Mouse (Mus musculus) thymus, adult 2 months (tissue): Measurements from ENCODE around the gene P2ry2. TPM values are rescaled to one million over a fixed set of nuclear protein-coding genes. Genes with fewer than 3 reads are reported as not detected.

Experiments used
- DNase-seq: peaks from one replicate; pipeline ENCODE4 v3.0.0; 2021
- H3K27ac ChIP-seq: fragments of 200-500 bp; 2 replicates; pipeline ENCODE4 v1.5.1; 2012; ENCODE audit warnings: low read length, control low read depth; ENCODE audit not compliant: control insufficient read depth, insufficient read depth
- H3K27me3 ChIP-seq: fragments of 200-500 bp; 2 replicates; pipeline ENCODE4 v1.6.1; 2012; ENCODE audit warnings: mild to moderate bottlenecking, low read length, moderate library complexity, mixed read lengths; ENCODE audit not compliant: control insufficient read depth, insufficient read depth
- H3K36me3 ChIP-seq: fragments of 200-500 bp; 2 replicates; pipeline ENCODE4 v1.6.1; 2012; ENCODE audit warnings: mild to moderate bottlenecking, low read length, moderate library complexity; ENCODE audit not compliant: control insufficient read depth, insufficient read depth
- H3K4me1 ChIP-seq: fragments of 200-500 bp; replicated peaks from 2 replicates; pipeline ENCODE4 v1.6.1; 2012; ENCODE audit warnings: low read length; ENCODE audit not compliant: control insufficient read depth, insufficient read depth
- H3K4me3 ChIP-seq: fragments of 200-500 bp; 2 replicates; pipeline ENCODE4 v1.5.1; 2012; ENCODE audit warnings: mild to moderate bottlenecking, low read length, control low read depth, moderate library complexity; ENCODE audit not compliant: control insufficient read depth, insufficient read depth
- CTCF ChIP-seq: fragments of 200-500 bp; IDR thresholded peaks from 2 replicates; pipeline ENCODE4 v1.5.1; 2012; ENCODE audit warnings: mild to moderate bottlenecking, control low read depth, low read length, moderate library complexity, borderline replicate concordance; ENCODE audit not compliant: control insufficient read depth, poor library complexity, insufficient read depth; ENCODE audit errors: extremely low read depth
- POLR2A ChIP-seq: fragments of 200-500 bp; IDR thresholded peaks from 2 replicates; pipeline ENCODE4 v1.6.1; 2012; ENCODE audit warnings: mild to moderate bottlenecking, low read length, control low read depth, moderate library complexity; ENCODE audit not compliant: control insufficient read depth, poor library complexity, insufficient read depth; ENCODE audit errors: extremely low read depth
- WGBS: fragments of 180-500 bp; shearing (Covaris S2); methylation state at CpG from one replicate; pipeline ENCODE4 v1.1.7; 2018; 5-methylcytosine and 5-hydroxymethylcytosine counted together
- polyA plus RNA-seq: library from polyadenylated mRNA; depleted of rRNA; stranded (reverse); fragments of >200 nt; gene quantifications from 2 replicates; pipeline ENCODE4 v1.2.3, GENCODE M21; 2012

The P2ry2 gene
- polyA plus RNA-seq, 1 experiment, result 5.3 TPM

GRCm38 (mm10) chr7:101028991-101029390, 16.3 kb upstream of the P2ry2 start:
- WGBS, result 88% methylated on average over 9 of the region's 9 CpGs
- no peak for DNase-seq
- Histone ChIP-seq H3K4me1 (no peaks in the 10 kb centered on the region; the same call in 1 of the 2 replicates), H3K4me3 (no peak overlapping the region), H3K27me3 (no peaks in the 10 kb centered on the region), H3K36me3 (no peaks in the 10 kb centered on the region), H3K27ac (no peak overlapping the region)
- no peak for TF ChIP-seq POLR2A
- no peak for TF ChIP-seq CTCF

- no peaks in the 10 kb centered on the region for H3K27me3 ChIP-seq
- no peak overlapping the region for H3K4me3 ChIP-seq
- WGBS, result 39% methylated on average over 5 of the region's 5 CpGs
- no peak for TF ChIP-seq CTCF
- TF ChIP-seq POLR2A, result no peak
- no peaks in the 10 kb centered on the region; the same call in 1 of the 2 replicates for H3K4me1 ChIP-seq
- no peak for DNase-seq
- H3K36me3 ChIP-seq, result no peaks in the 10 kb centered on the region
- no peak overlapping the region for H3K27ac ChIP-seq
These were observed 15.7 kb upstream of the P2ry2 start for GRCm38 (mm10) chr7:101028444-101028757.

- TF ChIP-seq CTCF, result no peak
- TF ChIP-seq POLR2A, result no peak
- H3K27ac ChIP-seq, result no peak overlapping the region
- no peaks in the 10 kb centered on the region; the same call in 1 of the 2 replicates for H3K4me1 ChIP-seq
- no peaks in the 10 kb centered on the region for H3K27me3 ChIP-seq
- WGBS, result 46% methylated on average over 10 of the region's 10 CpGs
- H3K36me3 ChIP-seq, result no peaks in the 10 kb centered on the region
- DNase-seq, result no peak
- H3K4me3 ChIP-seq, result no peak overlapping the region
These were observed 15.2 kb upstream of the P2ry2 start for GRCm38 (mm10) chr7:101027623-101028443.

- Histone ChIP-seq H3K4me3 (no peak overlapping the region), H3K27me3 (no peaks in the 10 kb centered on the region), H3K27ac (no peak overlapping the region), H3K4me1 (no peaks in the 10 kb centered on the region; the same call in 1 of the 2 replicates), H3K36me3 (no peaks in the 10 kb centered on the region)
- DNase-seq, result no peak
- TF ChIP-seq CTCF, result no peak
- no peak for TF ChIP-seq POLR2A
- 58% methylated on average over 5 of the region's 5 CpGs for WGBS
These were observed 14.2 kb upstream of the P2ry2 start for GRCm38 (mm10) chr7:101026836-101027235.

GRCm38 (mm10) chr7:101017492-101017891, 4.8 kb upstream of the P2ry2 start:
- no peaks in the 10 kb centered on the region for H3K4me1 ChIP-seq
- TF ChIP-seq POLR2A (no peak), CTCF (no peak)

GRCm38 (mm10) chr7:101017021-101017461, 4.4 kb upstream of the P2ry2 start:
- H3K27me3 ChIP-seq, result peaks cover 5% of the 10 kb centered on the region; the same call in 1 of the 2 replicates
- DNase-seq, result no peak
- 94% methylated on average over 7 of the region's 7 CpGs for WGBS
- H3K4me1 ChIP-seq, result peaks cover 3% of the 10 kb centered on the region
- H3K36me3 ChIP-seq, result no peaks in the 10 kb centered on the region
- no peak overlapping the region for H3K4me3 ChIP-seq
- no peak overlapping the region for H3K27ac ChIP-seq
- TF ChIP-seq CTCF, result no peak
- TF ChIP-seq POLR2A, result no peak

More at GRCm38 (mm10) chr7:101017492-101017891, 4.8 kb upstream of the P2ry2 start:
- no peak overlapping the region for H3K27ac ChIP-seq
- no peak for DNase-seq
- H3K4me3 ChIP-seq, result no peak overlapping the region
- peaks cover under 1% of the 10 kb centered on the region; the same call in 1 of the 2 replicates for H3K27me3 ChIP-seq
- WGBS, result 89% methylated on average over 6 of the region's 6 CpGs
- H3K36me3 ChIP-seq, result no peaks in the 10 kb centered on the region
